Mouse (Mus musculus) midbrain, embryonic 11.5 days (tissue): ENCODE results near the gene Cacna1c. TPM values are rescaled to one million over a fixed set of nuclear protein-coding genes. Genes with fewer than 3 reads are reported as not detected.

Experiments used
- ATAC-seq: fragments of 200-750 bp; cut with Nextera tagmentation; 2 replicates; pipeline ENCODE4 v1.8.0; 2017; ENCODE audit warnings: moderate TSS enrichment, moderate library complexity; ENCODE audit not compliant: low FRiP score
- DNase-seq: peaks from one replicate; pipeline ENCODE4 v3.0.0; 2015; ENCODE audit warnings: low spot score; ENCODE audit errors: missing footprints
- H3K27ac ChIP-seq: fragments of 300-500 bp; sonication (generic); 2 replicates; pipeline ENCODE4 v1.5.1; 2014; ENCODE audit warnings: low read depth, low read length
- H3K27me3 ChIP-seq: fragments of 300-500 bp; sonication (generic); 2 replicates; pipeline ENCODE4 v1.6.1; 2014; ENCODE audit warnings: mild to moderate bottlenecking, low read length, moderate library complexity, mixed read lengths; ENCODE audit not compliant: control insufficient read depth, insufficient read depth
- H3K36me3 ChIP-seq: fragments of 300-500 bp; sonication (generic); 2 replicates; pipeline ENCODE4 v1.6.1; 2014; ENCODE audit warnings: mild to moderate bottlenecking, low read length, moderate library complexity, mixed read lengths; ENCODE audit not compliant: control insufficient read depth, insufficient read depth
- H3K4me1 ChIP-seq: fragments of 300-500 bp; sonication (generic); 2 replicates; pipeline ENCODE4 v1.6.1; 2014; ENCODE audit warnings: low read length; ENCODE audit not compliant: control insufficient read depth, insufficient read depth
- H3K4me2 ChIP-seq: fragments of 300-500 bp; sonication (generic); 2 replicates; pipeline ENCODE4 v1.6.1; 2014; ENCODE audit warnings: mild to moderate bottlenecking, moderate library complexity
- H3K4me3 ChIP-seq: fragments of 300-500 bp; sonication (generic); 2 replicates; pipeline ENCODE4 v1.5.1; 2014; ENCODE audit warnings: low read depth, low read length
- H3K9ac ChIP-seq: fragments of 300-500 bp; sonication (generic); 2 replicates; pipeline ENCODE4 v1.6.1; 2014; ENCODE audit warnings: low read length
- H3K9me3 ChIP-seq: fragments of 300-500 bp; sonication (generic); 2 replicates; pipeline ENCODE4 v1.6.1; 2016; ENCODE audit warnings: low read length; ENCODE audit not compliant: control insufficient read depth
- WGBS: fragments of 180-500 bp; shearing (Covaris S2); extraction: QIAGEN DNeasy Blood & Tissue Kit; methylation state at CpG from one replicate; pipeline ENCODE4 v1.1.7; 2014; 5-methylcytosine and 5-hydroxymethylcytosine counted together
- polyA plus RNA-seq: library from polyadenylated mRNA; unstranded; fragments of >200 nt; fragmentation: Nextera tagmentation; extraction: Ambion mirVana; gene quantifications from 2 replicates; pipeline ENCODE4 v1.2.1, GENCODE M21; 2014

Gene Cacna1c
- polyA plus RNA-seq, 1 experiment from 2014 or later, result 2.1 TPM

- Histone ChIP-seq H3K27me3 (no peaks in the 10 kb centered on the region), H3K9me3 (no peaks in the 10 kb centered on the region), H3K36me3 (no peaks in the 10 kb centered on the region), H3K9ac (no peak overlapping the region), H3K27ac (no peak overlapping the region), H3K4me2 (no peak overlapping the region), H3K4me1 (no peaks in the 10 kb centered on the region), H3K4me3 (no peak overlapping the region)
- ATAC-seq, result no peak
- WGBS, result 85% methylated on average over 11 of the region's 11 CpGs
- DNase-seq, result peak; percentile 41
Measured at GRCm38 (mm10) chr6:119228861-119229603, 32.8 kb upstream of the Cacna1c start.

- no peak overlapping the region for H3K27ac ChIP-seq
- no peaks in the 10 kb centered on the region for H3K36me3 ChIP-seq
- DNase-seq, result peak; percentile 73
- H3K9ac ChIP-seq, result no peak overlapping the region
- no peak overlapping the region for H3K4me2 ChIP-seq
- 95% methylated on average over 8 of the region's 8 CpGs for WGBS
- no peaks in the 10 kb centered on the region for H3K9me3 ChIP-seq
- H3K4me1 ChIP-seq, result no peaks in the 10 kb centered on the region
- no peaks in the 10 kb centered on the region for H3K27me3 ChIP-seq
- no peak for ATAC-seq
- no peak overlapping the region for H3K4me3 ChIP-seq
Measured at GRCm38 (mm10) chr6:119227001-119227400, 30.8 kb upstream of the Cacna1c start.

- WGBS, result 92% methylated on average over 6 of the region's 6 CpGs
- Histone ChIP-seq H3K9me3 (no peaks in the 10 kb centered on the region), H3K27me3 (no peaks in the 10 kb centered on the region), H3K9ac (no peak overlapping the region), H3K4me3 (no peak overlapping the region), H3K4me1 (no peaks in the 10 kb centered on the region), H3K36me3 (no peaks in the 10 kb centered on the region), H3K27ac (no peak overlapping the region), H3K4me2 (no peak overlapping the region)
- no peak for ATAC-seq
- peak; percentile 72 for DNase-seq
Measured at GRCm38 (mm10) chr6:119225731-119226130, 29.5 kb upstream of the Cacna1c start.

DNA sequence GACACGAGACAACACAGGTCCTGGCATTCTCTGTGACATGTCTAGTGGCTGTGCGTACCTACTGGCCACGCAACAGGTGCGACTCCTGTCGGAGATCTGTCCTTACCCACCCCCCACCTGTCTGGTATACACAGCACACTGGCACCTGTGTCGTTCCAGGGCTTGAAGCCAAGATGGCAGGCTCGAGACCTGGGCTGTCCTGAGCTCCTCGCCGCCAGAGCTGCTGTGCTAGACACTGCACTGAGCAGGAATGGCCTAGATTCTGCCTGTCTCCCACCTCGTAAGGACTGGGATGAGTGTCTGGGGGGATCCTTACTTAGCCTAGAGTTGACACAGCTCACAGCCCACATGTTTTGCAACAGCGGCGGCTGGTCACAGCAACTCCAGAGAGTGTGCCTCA, 29.0 kb upstream of the Cacna1c start:
- ATAC-seq (no peak), DNase-seq (peak; percentile 23)
- Histone ChIP-seq H3K4me1 (no peaks in the 10 kb centered on the region), H3K36me3 (no peaks in the 10 kb centered on the region), H3K9ac (no peak overlapping the region), H3K27me3 (no peaks in the 10 kb centered on the region), H3K9me3 (no peaks in the 10 kb centered on the region), H3K4me2 (no peak overlapping the region), H3K27ac (no peak overlapping the region), H3K4me3 (no peak overlapping the region)
- WGBS, result 86% methylated on average over 12 of the region's 12 CpGs

DNA sequence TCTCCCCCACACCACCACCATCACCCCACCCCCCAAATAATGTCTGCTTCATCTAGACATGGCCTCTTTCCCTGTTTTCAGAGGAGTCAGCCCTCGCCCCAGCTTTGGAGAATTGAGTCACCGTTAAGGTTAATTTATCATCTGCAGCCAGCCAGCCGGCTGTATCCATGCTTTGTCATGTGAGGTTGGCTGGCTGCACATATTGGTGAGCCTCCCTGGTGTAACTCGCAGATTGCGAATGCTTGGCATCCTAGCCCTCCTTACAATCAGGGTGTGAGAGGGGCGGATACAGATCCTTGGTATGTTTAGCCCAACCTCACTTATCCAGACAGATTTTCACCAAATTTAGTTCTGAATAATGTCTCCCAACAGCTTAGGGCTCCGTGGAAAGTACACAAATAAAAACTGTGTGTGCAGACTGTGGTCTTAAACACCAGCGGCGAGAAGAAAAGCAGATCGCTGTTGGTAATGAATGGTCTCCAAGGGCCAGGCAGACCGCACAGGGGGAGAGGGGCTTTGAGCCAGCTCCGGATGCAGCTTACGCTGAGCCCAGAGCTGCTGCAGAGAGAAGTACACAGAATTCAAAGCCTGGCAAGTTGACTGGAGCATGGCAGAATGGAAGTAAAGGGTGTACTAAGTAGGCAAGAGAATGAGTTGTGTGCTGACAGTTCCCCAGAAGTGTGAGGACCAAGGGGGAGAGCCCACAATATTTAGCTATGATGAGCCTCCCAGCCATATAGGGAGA, 28.4 kb upstream of the Cacna1c start:
- DNase-seq, result no peak
- H3K27ac ChIP-seq, result no peak overlapping the region

GRCm38 (mm10) chr6:119220297-119220696, 24.1 kb upstream of the Cacna1c start:
- Histone ChIP-seq H3K27ac (no peak overlapping the region), H3K36me3 (no peaks in the 10 kb centered on the region; the same call in 1 of the 2 replicates), H3K4me1 (no peaks in the 10 kb centered on the region), H3K4me2 (no peak overlapping the region), H3K27me3 (no peaks in the 10 kb centered on the region), H3K9ac (no peak overlapping the region), H3K9me3 (no peaks in the 10 kb centered on the region), H3K4me3 (no peak overlapping the region)
- DNase-seq (peak; percentile 94), ATAC-seq (0 out of 2 replicates have a peak, but pooled peaks have one; percentile 48)
- WGBS, result 56% methylated on average over 10 of the region's 10 CpGs

More for the DNA sequence above, 28.4 kb upstream of the Cacna1c start:
- ATAC-seq, result no peak
- Histone ChIP-seq H3K4me2 (no peak overlapping the region), H3K4me3 (no peak overlapping the region), H3K4me1 (no peaks in the 10 kb centered on the region), H3K27me3 (no peaks in the 10 kb centered on the region), H3K9ac (no peak overlapping the region), H3K36me3 (no peaks in the 10 kb centered on the region), H3K9me3 (no peaks in the 10 kb centered on the region)
- WGBS, result 74% methylated on average over 13 of the region's 13 CpGs

GRCm38 (mm10) chr6:119219237-119219870, 23.1 kb upstream of the Cacna1c start:
- no peaks in the 10 kb centered on the region for H3K9me3 ChIP-seq
- no peak overlapping the region for H3K9ac ChIP-seq
- no peaks in the 10 kb centered on the region for H3K27me3 ChIP-seq
- ATAC-seq, result no peak
- H3K4me2 ChIP-seq, result no peak overlapping the region
- no peak overlapping the region for H3K27ac ChIP-seq
- 77% methylated on average over 15 of the region's 15 CpGs for WGBS
- no peak for DNase-seq
- no peaks in the 10 kb centered on the region for H3K4me1 ChIP-seq
- H3K4me3 ChIP-seq, result no peak overlapping the region
- peaks cover 4% of the 10 kb centered on the region for H3K36me3 ChIP-seq

DNA sequence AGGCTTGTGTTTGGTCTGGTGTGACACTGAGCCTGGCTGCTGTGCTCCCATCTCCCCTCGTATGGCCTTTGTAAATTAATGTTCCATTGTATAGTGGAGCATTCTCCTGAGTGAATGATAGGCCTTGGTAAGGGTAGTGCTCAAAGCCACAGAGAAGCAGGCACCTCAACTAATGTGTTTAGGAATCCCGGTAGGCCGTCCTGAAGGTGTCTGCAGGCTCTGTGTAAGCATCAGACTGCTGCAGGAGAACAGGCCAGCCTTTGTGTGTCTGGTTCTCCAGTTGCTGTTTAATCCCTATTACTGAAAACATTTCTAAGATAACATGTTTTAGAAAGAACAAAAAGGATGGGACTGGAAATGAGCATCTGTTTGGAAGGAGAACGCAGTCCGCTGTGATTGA, 22.4 kb upstream of the Cacna1c start:
- H3K9me3 ChIP-seq, result no peaks in the 10 kb centered on the region
- no peak overlapping the region for H3K9ac ChIP-seq
- no peaks in the 10 kb centered on the region for H3K4me1 ChIP-seq
- ATAC-seq (no peak), DNase-seq (no peak)
- peaks cover 4% of the 10 kb centered on the region for H3K36me3 ChIP-seq
- WGBS, result 88% methylated on average over 5 of the region's 5 CpGs
- H3K4me2 ChIP-seq, result no peak overlapping the region
- no peak overlapping the region for H3K4me3 ChIP-seq
- no peaks in the 10 kb centered on the region for H3K27me3 ChIP-seq
- H3K27ac ChIP-seq, result no peak overlapping the region

- Histone ChIP-seq H3K27me3 (no peaks in the 10 kb centered on the region), H3K36me3 (peaks cover 4% of the 10 kb centered on the region), H3K4me1 (no peaks in the 10 kb centered on the region), H3K9ac (no peak overlapping the region), H3K27ac (no peak overlapping the region), H3K4me3 (no peak overlapping the region), H3K4me2 (no peak overlapping the region), H3K9me3 (no peaks in the 10 kb centered on the region)
- ATAC-seq (no peak), DNase-seq (no peak)
- 74% methylated on average over 4 of the region's 4 CpGs for WGBS
Measured at GRCm38 (mm10) chr6:119217661-119218060, 21.4 kb upstream of the Cacna1c start.
